Mouse (Mus musculus) G1E (cell line): ENCODE data around the gene Sdhb. TPM values are rescaled to one million over a fixed set of nuclear protein-coding genes. Genes with fewer than 3 reads are reported as not detected.

Experiments
- ATAC-seq: 2 replicates; pipeline ENCODE4 v1.8.0; 2016; ENCODE audit warnings: mild to moderate bottlenecking; ENCODE audit not compliant: insufficient number of reproducible peaks, poor library complexity, low FRiP score, severe bottlenecking; ENCODE audit errors: extremely low read depth
- DNase-seq: peaks from one replicate; pipeline ENCODE4 v3.0.0; 2012; ENCODE audit warnings: low spot score
- H3K27me3 ChIP-seq: 2 replicates; pipeline ENCODE4 v1.6.1; 2012; ENCODE audit warnings: mild to moderate bottlenecking, low read length, inconsistent platforms; ENCODE audit not compliant: insufficient read depth
- H3K36me3 ChIP-seq: replicated peaks from 2 replicates; pipeline ENCODE3; 2012; ENCODE audit warnings: mild to moderate bottlenecking, inconsistent platforms
- H3K4me1 ChIP-seq: 2 replicates; pipeline ENCODE4 v1.6.1; 2012; ENCODE audit warnings: low read depth, low read length, inconsistent platforms, mixed read lengths; ENCODE audit not compliant: insufficient read depth
- H3K4me3 ChIP-seq: 2 replicates; pipeline ENCODE4 v1.5.1; 2012; ENCODE audit warnings: low read depth, mild to moderate bottlenecking, inconsistent platforms, low read length, moderate library complexity, mixed read lengths
- H3K9me3 ChIP-seq: replicated peaks from 2 replicates; pipeline ENCODE4 v1.6.1; 2012; ENCODE audit warnings: inconsistent platforms
- CTCF ChIP-seq: IDR thresholded peaks from 2 replicates; pipeline ENCODE4 v1.5.1; 2012; ENCODE audit warnings: low read depth, low read length, inconsistent platforms, mixed read lengths
- GATA1 ChIP-seq: IDR thresholded peaks from 2 replicates; pipeline ENCODE4 v1.6.1; 2012; ENCODE audit warnings: borderline replicate concordance, low read length, inconsistent platforms, mixed read lengths
- GATA2 ChIP-seq: IDR thresholded peaks from 2 replicates; pipeline ENCODE4 v1.6.1; 2012; ENCODE audit warnings: low read depth, low read length, inconsistent platforms, borderline replicate concordance
- POLR2AphosphoS5 ChIP-seq: IDR thresholded peaks from 2 replicates; pipeline ENCODE4 v1.6.1; 2012; ENCODE audit warnings: low read depth, low read length, inconsistent platforms; ENCODE audit not compliant: insufficient replicate concordance
- TAL1 ChIP-seq: conservative IDR thresholded peaks from 2 replicates; pipeline ENCODE4 v1.6.1; 2012; ENCODE audit warnings: low read depth, low read length, inconsistent platforms, mixed read lengths
- polyA plus RNA-seq: library from polyadenylated mRNA; stranded (reverse); fragments of >175 nt; gene quantifications from 2 replicates; pipeline ENCODE4 v1.2.3, GENCODE M21; 2012
- total RNA-seq, 2 experiments: library from RNA; stranded (forward) in 1 of 2; stranded (reverse) in 1 of 2; fragments of 200-1000 nt in 1 of 2; fragments of >200 nt in 1 of 2; fragmentation: Nextera tagmentation in 1 of 2; gene quantifications; 2 replicates each; pipeline ENCODE4 v1.2.3; 2014 to 2017

The Sdhb gene
- total and polyA plus RNA-seq, 3 experiments: 51.2 to 142 (median 100) TPM

GRCm38 (mm10) chr4:140946580-140947205 lies 14.3 kb upstream of the Sdhb start:
- DNase-seq (no peak), ATAC-seq (no peak)
- H3K36me3 ChIP-seq: no peaks in the 10 kb centered on the region
- no peaks in the 10 kb centered on the region for H3K4me1 ChIP-seq
- H3K9me3 ChIP-seq: no peaks in the 10 kb centered on the region
- TF ChIP-seq CTCF (no peak), POLR2AphosphoS5 (no peak), GATA2 (no peak), GATA1 (no peak)
- H3K4me3 ChIP-seq: no peak overlapping the region
- H3K27me3 ChIP-seq: peaks cover 15% of the 10 kb centered on the region; the same call in 1 of the 2 replicates

GRCm38 (mm10) chr4:140947487-140948440 lies 13.2 kb upstream of the Sdhb start:
- peaks cover 15% of the 10 kb centered on the region; the same call in 1 of the 2 replicates for H3K27me3 ChIP-seq
- no peaks in the 10 kb centered on the region for H3K9me3 ChIP-seq
- H3K36me3 ChIP-seq: no peaks in the 10 kb centered on the region
- no peak for DNase-seq
- no peak overlapping the region for H3K4me3 ChIP-seq
- peaks cover 5% of the 10 kb centered on the region; the same call in 1 of the 2 replicates for H3K4me1 ChIP-seq
- no peak for TF ChIP-seq CTCF
- TF ChIP-seq GATA2: no peak
- TF ChIP-seq GATA1: no peak
- TF ChIP-seq POLR2AphosphoS5: no peak
- no peak for TF ChIP-seq TAL1
- no peak for ATAC-seq

- peaks cover 5% of the 10 kb centered on the region; the same call in 1 of the 2 replicates for H3K4me1 ChIP-seq
These were observed 12.5 kb upstream of the Sdhb start for GRCm38 (mm10) chr4:140948481-140948880.

GRCm38 (mm10) chr4:140949052-140949451 lies 12.0 kb upstream of the Sdhb start:
- no peak overlapping the region for H3K4me3 ChIP-seq
- ATAC-seq (no peak), DNase-seq (no peak)
- no peaks in the 10 kb centered on the region for H3K36me3 ChIP-seq
- H3K4me1 ChIP-seq: peaks cover 5% of the 10 kb centered on the region; the same call in 1 of the 2 replicates
- peaks cover 14% of the 10 kb centered on the region; the same call in 1 of the 2 replicates for H3K27me3 ChIP-seq
- no peak for TF ChIP-seq POLR2AphosphoS5
- no peak for TF ChIP-seq CTCF
- no peak for TF ChIP-seq GATA1
- no peak for TF ChIP-seq GATA2
- TF ChIP-seq TAL1: no peak
- H3K9me3 ChIP-seq: no peaks in the 10 kb centered on the region

More at GRCm38 (mm10) chr4:140948481-140948880, 12.5 kb upstream of the Sdhb start:
- DNase-seq (no peak), ATAC-seq (no peak)
- H3K27me3 ChIP-seq: peaks cover 15% of the 10 kb centered on the region; the same call in 1 of the 2 replicates
- no peak for TF ChIP-seq GATA2
- no peak for TF ChIP-seq POLR2AphosphoS5
- TF ChIP-seq GATA1: no peak
- TF ChIP-seq TAL1: no peak
- TF ChIP-seq CTCF: no peak
- H3K36me3 ChIP-seq: no peaks in the 10 kb centered on the region
- H3K4me3 ChIP-seq: no peak overlapping the region
- no peaks in the 10 kb centered on the region for H3K9me3 ChIP-seq

GRCm38 (mm10) chr4:140949616-140950015 lies 11.4 kb upstream of the Sdhb start:
- Histone ChIP-seq H3K36me3 (no peaks in the 10 kb centered on the region), H3K4me1 (peaks cover 5% of the 10 kb centered on the region; the same call in 1 of the 2 replicates), H3K9me3 (no peaks in the 10 kb centered on the region), H3K27me3 (peaks cover 9% of the 10 kb centered on the region; the same call in 1 of the 2 replicates), H3K4me3 (no peak overlapping the region)
- DNase-seq (no peak), ATAC-seq (no peak)
- TF ChIP-seq CTCF (no peak), GATA1 (no peak), POLR2AphosphoS5 (no peak), TAL1 (no peak), GATA2 (no peak)

GRCm38 (mm10) chr4:140950574-140950973 lies 10.4 kb upstream of the Sdhb start:
- ATAC-seq (no peak), DNase-seq (no peak)
- TF ChIP-seq GATA2: no peak
- TF ChIP-seq POLR2AphosphoS5: no peak
- no peak for TF ChIP-seq GATA1
- TF ChIP-seq CTCF: no peak
- TF ChIP-seq TAL1: no peak
- H3K9me3 ChIP-seq: no peaks in the 10 kb centered on the region
- H3K36me3 ChIP-seq: no peaks in the 10 kb centered on the region
- no peak overlapping the region for H3K4me3 ChIP-seq
- H3K27me3 ChIP-seq: peaks cover 10% of the 10 kb centered on the region
- peaks cover 5% of the 10 kb centered on the region; the same call in 1 of the 2 replicates for H3K4me1 ChIP-seq
